Mouse (Mus musculus) forebrain, embryonic 11.5 days (tissue): ENCODE results near the gene Runx3. TPM values are rescaled to one million over a fixed set of nuclear protein-coding genes. Genes with fewer than 3 reads are reported as not detected.

ENCODE experiments used
- ATAC-seq: fragments of 200-750 bp; cut with Nextera tagmentation; replicated peaks from 2 replicates; pipeline ENCODE4 v1.8.0; 2017; ENCODE audit warnings: moderate TSS enrichment; ENCODE audit not compliant: low FRiP score
- DNase-seq: peaks from one replicate; pipeline ENCODE4 v3.0.0-alpha.2; 2017; ENCODE audit warnings: low spot score
- H3K27ac ChIP-seq: fragments of 300-500 bp; sonication (generic); 2 replicates; pipeline ENCODE4 v1.5.1; 2014; ENCODE audit warnings: low read depth, low read length
- H3K27me3 ChIP-seq: fragments of 300-500 bp; sonication (generic); 2 replicates; pipeline ENCODE4 v1.6.1; 2014; ENCODE audit warnings: mild to moderate bottlenecking, low read length, mixed read lengths; ENCODE audit not compliant: control insufficient read depth, insufficient read depth
- H3K36me3 ChIP-seq: fragments of 300-500 bp; sonication (generic); 2 replicates; pipeline ENCODE4 v1.6.1; 2014; ENCODE audit warnings: mild to moderate bottlenecking, low read length, moderate library complexity, mixed read lengths; ENCODE audit not compliant: control insufficient read depth, insufficient read depth
- H3K4me1 ChIP-seq: fragments of 300-500 bp; sonication (generic); replicated peaks from 2 replicates; pipeline ENCODE4 v1.6.1; 2014; ENCODE audit warnings: low read length, mixed read lengths; ENCODE audit not compliant: control insufficient read depth, insufficient read depth
- H3K4me2 ChIP-seq: fragments of 300-500 bp; sonication (generic); 2 replicates; pipeline ENCODE4 v1.6.1; 2014; ENCODE audit warnings: low read depth, mild to moderate bottlenecking, low read length, moderate library complexity, mixed read lengths; ENCODE audit not compliant: severe bottlenecking
- H3K4me3 ChIP-seq: fragments of 300-500 bp; sonication (generic); 2 replicates; pipeline ENCODE4 v1.5.1; 2014; ENCODE audit warnings: low read depth, low read length
- H3K9ac ChIP-seq: fragments of 300-500 bp; sonication (generic); 2 replicates; pipeline ENCODE4 v1.6.1; 2014; ENCODE audit warnings: low read length
- H3K9me3 ChIP-seq: fragments of 300-500 bp; sonication (generic); 2 replicates; pipeline ENCODE4 v1.6.1; 2016; ENCODE audit warnings: low read length, mixed read lengths; ENCODE audit not compliant: control insufficient read depth
- WGBS: fragments of 180-500 bp; shearing (Covaris S2); extraction: QIAGEN DNeasy Blood & Tissue Kit; methylation state at CpG from one replicate; pipeline ENCODE4 v1.1.7; 2014; 5-methylcytosine and 5-hydroxymethylcytosine counted together
- polyA plus RNA-seq: library from polyadenylated mRNA; unstranded; fragments of >200 nt; fragmentation: Nextera tagmentation; extraction: Ambion mirVana; gene quantifications from 2 replicates; pipeline ENCODE4 v1.2.1, GENCODE M21; 2014

Runx3 gene
- polyA plus RNA-seq, 1 experiment from 2014 or later = 0.04 TPM

DNA sequence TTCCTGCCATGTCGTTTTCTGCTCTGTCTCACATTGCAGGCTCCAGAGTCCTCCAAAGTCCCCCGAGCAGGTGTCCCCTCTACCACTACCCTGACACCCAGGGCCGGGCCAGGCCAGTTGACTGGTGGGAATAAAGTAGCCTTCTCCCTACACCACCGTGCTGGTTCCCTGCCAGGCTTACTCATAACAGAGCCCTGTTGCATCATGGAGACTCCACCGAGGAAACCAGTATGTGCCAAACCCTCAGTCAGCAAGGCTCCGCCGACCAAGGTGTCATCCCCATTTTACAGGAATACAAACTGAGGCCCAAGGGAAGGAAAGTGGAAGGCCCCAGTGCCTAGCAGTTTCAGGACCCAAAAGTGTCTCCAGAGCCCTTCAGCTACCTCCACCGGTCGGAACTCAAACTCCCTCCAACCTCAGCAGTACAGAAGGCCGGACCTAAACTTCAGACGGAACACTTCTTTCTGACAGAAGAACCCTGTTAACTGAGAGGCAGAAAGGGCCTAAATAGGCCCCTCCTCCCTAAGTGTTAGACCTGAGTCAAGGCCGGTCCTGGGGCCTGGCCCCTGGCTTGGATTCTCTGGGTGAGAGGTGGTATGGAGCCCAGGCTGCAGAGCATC is 1.5 kb upstream of the Runx3 start:
- Histone ChIP-seq H3K4me1 (no peaks in the 10 kb centered on the region), H3K4me3 (no peak overlapping the region), H3K27me3 (no peaks in the 10 kb centered on the region), H3K4me2 (no peak overlapping the region), H3K27ac (no peak overlapping the region), H3K9me3 (no peaks in the 10 kb centered on the region), H3K36me3 (no peaks in the 10 kb centered on the region), H3K9ac (no peak overlapping the region)
- ATAC-seq (no peak), DNase-seq (no peak)
- WGBS = 89% methylated on average over 12 of the region's 12 CpGs

GRCm38 (mm10) chr4:135123721-135124120 is 3.3 kb downstream of the Runx3 start:
- WGBS = 87% methylated on average over 5 of the region's 5 CpGs
- ATAC-seq = no peak

DNA sequence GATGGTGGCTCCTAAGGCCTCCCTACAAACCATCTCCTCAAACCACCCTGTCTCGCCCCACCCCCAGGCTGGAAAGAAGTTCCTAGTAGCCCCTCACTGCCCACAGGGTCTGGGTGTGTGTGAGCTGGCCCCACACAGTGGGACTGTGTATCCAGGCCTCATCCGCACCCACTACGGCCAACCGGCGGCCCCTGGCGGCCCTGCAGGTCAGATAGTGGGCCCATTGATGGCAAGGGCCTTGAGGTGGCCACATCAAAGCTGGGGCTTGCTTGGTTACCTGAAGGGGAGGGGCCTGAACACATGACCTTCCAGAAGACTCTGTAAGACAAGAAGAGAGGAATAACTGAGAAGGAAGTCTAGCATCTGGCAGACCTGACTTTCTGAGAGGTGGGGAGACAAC is 4.3 kb downstream of the Runx3 start:
- H3K27me3 ChIP-seq = peaks cover 4% of the 10 kb centered on the region; the same call in 1 of the 2 replicates
- no peaks in the 10 kb centered on the region for H3K36me3 ChIP-seq
- H3K27ac ChIP-seq = no peak overlapping the region
- H3K4me3 ChIP-seq = no peak overlapping the region
- no peak for ATAC-seq
- H3K4me1 ChIP-seq = peaks cover 3% of the 10 kb centered on the region; the same call in 1 of the 2 replicates
- 91% methylated on average over 6 of the region's 6 CpGs for WGBS
- no peak overlapping the region for H3K4me2 ChIP-seq
- no peaks in the 10 kb centered on the region for H3K9me3 ChIP-seq
- no peak for DNase-seq
- H3K9ac ChIP-seq = no peak overlapping the region

More at GRCm38 (mm10) chr4:135123721-135124120, 3.3 kb downstream of the Runx3 start:
- Histone ChIP-seq H3K4me2 (no peak overlapping the region), H3K27ac (no peak overlapping the region), H3K27me3 (no peaks in the 10 kb centered on the region; the same call in 1 of the 2 replicates), H3K4me3 (no peak overlapping the region), H3K9me3 (no peaks in the 10 kb centered on the region), H3K9ac (no peak overlapping the region), H3K36me3 (no peaks in the 10 kb centered on the region), H3K4me1 (no peaks in the 10 kb centered on the region)
- DNase-seq = no peak

DNA sequence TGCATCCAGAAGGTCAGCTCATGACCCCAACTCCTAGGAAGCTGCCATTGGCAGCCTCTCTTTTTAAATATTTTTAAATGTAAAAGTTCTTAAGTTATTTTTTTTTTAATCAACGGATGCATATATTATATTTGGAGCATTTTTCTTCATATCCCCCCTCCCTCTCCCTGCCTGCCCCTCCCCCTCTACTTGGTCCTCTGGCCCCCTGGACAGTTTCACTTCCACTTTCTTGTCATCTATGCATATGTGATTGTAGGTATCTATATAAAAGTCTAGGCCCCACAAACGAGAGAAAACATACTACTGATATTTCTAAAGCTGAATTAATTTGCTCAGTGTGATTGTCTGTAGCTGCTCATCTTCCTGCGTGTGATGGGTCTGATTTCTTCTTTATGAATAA is 4.7 kb downstream of the Runx3 start:
- Histone ChIP-seq H3K9ac (no peak overlapping the region), H3K27me3 (peaks cover 4% of the 10 kb centered on the region; the same call in 1 of the 2 replicates), H3K9me3 (no peaks in the 10 kb centered on the region), H3K36me3 (no peaks in the 10 kb centered on the region), H3K27ac (no peak overlapping the region), H3K4me3 (no peak overlapping the region), H3K4me1 (peaks cover 3% of the 10 kb centered on the region; the same call in 1 of the 2 replicates), H3K4me2 (no peak overlapping the region)
- ATAC-seq (no peak), DNase-seq (no peak)
- 80% methylated on average over 3 of the region's 3 CpGs for WGBS

DNA sequence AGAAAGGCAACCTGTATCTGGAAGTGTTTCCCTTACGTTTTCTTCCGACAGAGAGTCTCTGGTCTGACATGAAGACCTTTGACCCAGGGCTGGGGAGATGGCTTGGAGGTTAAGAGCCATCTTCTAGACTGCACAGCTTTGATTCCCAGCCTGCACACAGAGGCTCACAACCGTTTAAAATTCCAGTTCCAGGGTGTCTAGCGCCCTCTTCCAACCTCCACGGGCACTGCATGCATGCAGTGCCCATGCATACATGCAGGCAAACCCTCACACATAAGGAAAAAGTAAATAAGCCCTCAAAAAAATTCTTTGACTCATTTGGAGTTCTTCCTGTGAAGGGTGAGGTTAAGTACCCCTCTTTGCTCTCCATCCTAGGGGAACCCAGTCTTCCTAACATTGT is 5.9 kb downstream of the Runx3 start:
- no peak for ATAC-seq
- Histone ChIP-seq H3K4me3 (no peak overlapping the region), H3K9me3 (no peaks in the 10 kb centered on the region), H3K4me1 (peaks cover 3% of the 10 kb centered on the region; the same call in 1 of the 2 replicates), H3K27me3 (peaks cover 4% of the 10 kb centered on the region; the same call in 1 of the 2 replicates), H3K9ac (no peak overlapping the region), H3K36me3 (no peaks in the 10 kb centered on the region), H3K27ac (no peak overlapping the region), H3K4me2 (no peak overlapping the region)
- 60% methylated on average over 5 of the region's 5 CpGs for WGBS
- DNase-seq = no peak

DNA sequence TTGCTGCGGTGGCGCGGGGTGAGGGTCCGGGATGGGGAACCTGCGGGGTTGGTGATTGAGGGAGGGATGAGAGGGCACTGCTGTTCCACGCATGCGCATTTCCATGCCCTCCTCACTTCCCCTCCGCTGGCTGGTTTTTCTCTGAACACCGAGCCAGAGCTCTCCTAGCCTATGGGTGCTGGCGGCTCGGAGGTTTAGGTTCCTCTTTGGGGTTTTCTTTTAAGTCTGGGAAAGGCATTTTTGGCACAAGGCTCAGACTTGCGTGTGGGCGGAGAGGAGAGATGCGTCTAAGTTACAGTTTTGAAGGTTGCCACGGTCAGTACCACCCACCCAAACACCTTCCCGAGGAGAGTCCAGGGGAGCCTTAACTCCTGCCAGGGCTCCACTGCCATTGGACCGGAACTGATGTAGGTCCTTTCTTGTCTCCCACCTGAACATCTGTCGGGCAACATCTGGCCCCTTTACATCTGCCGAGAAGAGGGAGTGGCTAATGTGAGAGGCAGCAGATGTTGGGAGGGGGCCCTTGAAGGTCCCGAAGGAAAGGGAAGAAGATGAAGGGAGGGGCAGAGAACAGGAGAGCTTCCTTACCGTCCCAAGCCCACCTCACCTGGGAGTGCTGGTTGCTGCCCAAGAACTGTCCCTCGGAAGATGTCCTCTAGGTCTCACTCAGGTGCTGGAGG is 8.5 kb downstream of the Runx3 start:
- DNase-seq (peak; percentile 73), ATAC-seq (no peak)
- H3K4me3 ChIP-seq = peak overlapping the region; percentile 21
- peak overlapping the region; percentile 51 for H3K4me2 ChIP-seq
- peak overlapping the region; percentile 55 for H3K9ac ChIP-seq
- H3K4me1 ChIP-seq = peaks cover 3% of the 10 kb centered on the region; the same call in 1 of the 2 replicates
- H3K27me3 ChIP-seq = peaks cover 4% of the 10 kb centered on the region; the same call in 1 of the 2 replicates
- WGBS = 22% methylated on average over 22 of the region's 22 CpGs
- H3K36me3 ChIP-seq = no peaks in the 10 kb centered on the region
- no peak overlapping the region for H3K27ac ChIP-seq
- H3K9me3 ChIP-seq = no peaks in the 10 kb centered on the region

- no peak overlapping the region for H3K4me3 ChIP-seq
- ATAC-seq (no peak), DNase-seq (no peak)
- WGBS = 91% methylated on average over 6 of the region's 6 CpGs
- no peaks in the 10 kb centered on the region for H3K9me3 ChIP-seq
- no peak overlapping the region for H3K4me2 ChIP-seq
- H3K36me3 ChIP-seq = no peaks in the 10 kb centered on the region
- H3K27ac ChIP-seq = no peak overlapping the region
- peaks cover 3% of the 10 kb centered on the region; the same call in 1 of the 2 replicates for H3K4me1 ChIP-seq
- peaks cover 4% of the 10 kb centered on the region; the same call in 1 of the 2 replicates for H3K27me3 ChIP-seq
- no peak overlapping the region for H3K9ac ChIP-seq
Observed at GRCm38 (mm10) chr4:135130156-135130555, 9.7 kb downstream of the Runx3 start.

DNA sequence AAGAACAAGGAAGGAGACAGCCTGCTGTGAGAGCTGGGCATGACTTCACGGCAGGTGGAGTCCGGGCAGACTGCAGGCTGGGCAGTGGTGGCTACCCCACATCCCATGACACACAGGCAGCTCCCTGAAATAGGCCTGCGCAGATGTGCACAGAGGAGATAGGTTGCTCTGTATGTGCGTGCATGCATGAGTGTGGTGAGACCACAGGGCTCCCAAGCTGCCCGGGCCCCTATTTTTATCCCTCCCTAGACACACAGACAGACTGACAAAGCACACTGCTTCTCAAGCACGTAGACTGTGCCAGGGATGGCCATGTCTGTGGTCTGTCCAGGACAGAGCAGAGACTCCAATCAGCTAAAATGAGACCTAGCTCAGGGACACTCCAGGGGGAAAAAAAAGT is 10.7 kb downstream of the Runx3 start:
- Histone ChIP-seq H3K36me3 (no peaks in the 10 kb centered on the region), H3K9ac (no peak overlapping the region), H3K4me2 (no peak overlapping the region), H3K4me3 (no peak overlapping the region), H3K27ac (no peak overlapping the region), H3K4me1 (peaks cover 3% of the 10 kb centered on the region; the same call in 1 of the 2 replicates), H3K27me3 (peaks cover 4% of the 10 kb centered on the region; the same call in 1 of the 2 replicates), H3K9me3 (no peaks in the 10 kb centered on the region)
- DNase-seq (no peak), ATAC-seq (no peak)
- WGBS = 77% methylated on average over 6 of the region's 6 CpGs
